Mouse (Mus musculus) induced T-regulatory cell, adult 2 months (primary cell): ENCODE data around the gene Pla2g4a.

Experiments used
- DNase-seq: peaks from one replicate; pipeline ENCODE4 v3.0.0-alpha.2; 2012; ENCODE audit warnings: low read depth

The Pla2g4a gene

GRCm38 (mm10) chr1:149855581-149855980, 105.5 kb downstream of the Pla2g4a start:
- DNase-seq = no peak

DNA sequence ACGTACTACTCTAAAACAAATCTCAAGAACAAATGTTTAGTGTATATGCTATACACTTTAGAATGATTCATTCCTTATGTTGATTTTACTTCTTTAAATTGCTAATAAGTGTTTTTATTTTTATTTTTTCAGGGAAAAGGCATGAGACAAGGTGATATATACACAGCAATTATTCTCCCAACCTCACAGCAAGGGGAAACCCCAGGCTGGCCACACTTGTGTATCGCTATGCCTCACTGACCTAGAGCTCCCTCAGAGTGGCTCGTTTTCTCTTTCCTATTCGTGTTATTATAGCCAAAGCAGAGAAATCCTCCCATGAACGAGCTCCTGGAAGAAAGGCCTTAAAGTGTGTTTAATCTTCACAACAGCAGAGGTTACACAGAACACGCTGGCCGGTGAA, 106.2 kb downstream of the Pla2g4a start:
- no peak for DNase-seq

- DNase-seq = no peak
Measured at GRCm38 (mm10) chr1:149846655-149847054, 114.4 kb downstream of the Pla2g4a start.

- no peak for DNase-seq
Measured at GRCm38 (mm10) chr1:149841845-149842244, 119.2 kb downstream of the Pla2g4a start.

- DNase-seq = no peak
Measured at GRCm38 (mm10) chr1:149840961-149841416, 120.1 kb downstream of the Pla2g4a start.

DNA sequence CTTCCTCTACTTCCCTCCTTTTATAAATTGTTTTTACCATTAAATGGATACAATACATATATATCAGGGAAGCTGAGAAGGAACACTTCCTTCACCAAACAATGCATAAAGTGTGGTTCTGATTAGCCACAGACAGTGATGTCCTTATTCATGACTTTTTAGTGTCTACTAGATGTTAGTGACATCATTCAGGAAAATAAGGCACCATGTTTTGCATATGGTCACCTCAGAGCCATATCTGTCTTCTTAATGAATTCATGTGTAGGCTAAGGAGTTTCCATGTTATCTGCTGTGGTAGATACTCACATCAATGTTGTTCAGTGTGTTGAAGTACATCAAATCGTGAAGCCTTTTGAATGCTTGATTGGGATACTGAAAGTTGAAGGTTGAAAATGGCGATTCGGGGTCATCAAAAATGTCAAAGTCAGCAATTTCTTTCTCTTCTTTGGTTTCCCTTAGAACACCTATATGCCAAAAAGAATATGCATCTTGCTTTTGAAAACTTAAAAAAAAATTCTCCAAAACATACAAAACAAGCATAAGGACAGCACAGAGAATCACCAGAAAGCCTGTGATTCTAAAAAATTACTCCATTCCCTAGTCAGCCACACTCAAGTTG, 120.7 kb downstream of the Pla2g4a start:
- DNase-seq = no peak

- DNase-seq = no peak
Measured at GRCm38 (mm10) chr1:149836496-149836895, 124.6 kb downstream of the Pla2g4a start.

DNA sequence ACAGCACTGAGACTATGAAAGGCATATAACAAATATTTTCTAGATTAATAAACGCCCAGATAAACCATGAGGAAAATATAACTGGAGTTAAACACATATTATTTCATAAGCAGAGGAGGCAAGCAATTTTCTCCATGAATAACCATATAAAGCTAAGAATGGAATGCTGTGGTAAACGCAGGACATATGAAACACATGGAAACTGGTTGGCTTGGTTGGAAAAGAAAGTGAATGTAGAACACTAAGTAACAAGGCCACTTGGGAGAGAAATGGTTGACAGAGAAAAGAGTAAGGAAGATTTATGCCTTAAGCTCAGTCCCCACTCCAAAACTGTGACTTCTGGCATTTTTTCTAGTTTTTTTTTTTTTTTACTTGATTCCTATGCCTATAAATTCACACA, 127.2 kb downstream of the Pla2g4a start:
- no peak for DNase-seq

DNA sequence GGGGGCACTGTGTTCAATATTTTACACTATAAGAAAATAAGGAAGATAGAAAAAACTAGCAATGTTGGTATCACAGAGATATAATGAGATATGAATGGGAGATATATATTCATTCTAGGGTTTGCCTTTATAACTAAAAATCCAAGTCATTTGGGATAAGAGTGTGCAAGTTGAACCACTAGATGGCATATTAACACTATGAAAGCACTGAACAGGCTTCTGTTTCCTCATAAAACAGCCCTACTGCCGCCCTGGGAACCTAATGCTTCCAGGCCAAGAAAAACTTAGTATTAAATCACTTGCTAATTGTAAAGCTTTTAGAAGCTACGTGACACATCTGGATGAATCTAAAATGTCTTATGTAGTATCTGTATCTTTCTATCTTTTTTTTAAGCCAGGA, 128.1 kb downstream of the Pla2g4a start:
- peak; percentile 14 for DNase-seq

DNA sequence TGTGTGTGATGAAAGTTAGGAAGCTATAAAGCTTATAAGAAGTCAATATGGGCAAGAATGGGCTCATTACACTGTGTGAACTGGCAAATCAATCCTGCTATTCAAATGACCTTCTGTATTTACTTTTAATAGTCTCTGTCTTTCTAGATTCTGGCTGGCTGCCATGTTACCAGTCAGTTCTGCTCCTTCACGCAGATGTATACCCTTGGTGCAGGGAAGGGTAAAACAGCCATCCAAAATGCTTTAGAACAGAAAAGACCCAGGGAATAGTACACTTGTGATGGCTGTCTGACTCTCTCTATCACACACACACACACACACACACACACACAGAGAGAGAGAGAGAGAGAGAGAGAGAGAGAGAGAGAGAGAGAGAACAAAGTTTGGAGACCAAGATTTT, 128.6 kb downstream of the Pla2g4a start:
- DNase-seq = no peak

DNA sequence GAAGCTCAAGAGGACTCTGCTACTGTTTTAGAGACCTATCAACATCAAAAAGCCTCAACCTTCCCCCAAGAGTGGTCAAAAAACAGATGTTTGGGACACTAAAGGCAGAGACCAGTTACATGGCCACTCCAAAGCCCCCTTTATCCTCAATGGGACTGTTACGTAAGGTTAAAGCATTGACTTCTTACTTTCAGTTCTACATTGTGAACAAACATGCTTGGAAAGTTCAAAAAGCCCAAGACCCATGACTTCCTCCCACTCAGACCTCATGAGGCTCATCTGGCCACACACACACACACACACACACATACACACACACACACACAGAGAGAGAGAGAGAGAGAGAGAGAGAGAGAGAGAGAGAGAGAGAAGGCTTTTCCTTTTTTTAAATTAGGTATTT, 130.0 kb downstream of the Pla2g4a start:
- DNase-seq = no peak

- no peak for DNase-seq
Measured at GRCm38 (mm10) chr1:149813616-149814345, 147.3 kb downstream of the Pla2g4a start.

- peak; percentile 9 for DNase-seq
Measured at GRCm38 (mm10) chr1:149809527-149809926, 151.6 kb downstream of the Pla2g4a start.
